Mouse (Mus musculus) heart, adult 9 months (tissue): ENCODE measurements around the gene Sh3rf3.
A peak's percentile ranks its signal among the peaks of the same experiment; 100 is the strongest.
"Not testable (repeated sequence)": the region's sequence is repeated elsewhere in the genome, so short reads cannot be mapped to it uniquely, and the experiment has no call there.

ENCODE experiments used
- DNase-seq, 2 experiments: peaks; one replicate each; pipeline ENCODE4 v3.0.0; 2022; ENCODE audit warnings: low spot score in 2 of 2

The Sh3rf3 gene

GRCm38 (mm10) chr10:58981674-58982329, 168.6 kb downstream of the Sh3rf3 start:
- DNase-seq = no peak

- DNase-seq = no peak
Measured at GRCm38 (mm10) chr10:58982546-58983154, 169.5 kb downstream of the Sh3rf3 start.

GRCm38 (mm10) chr10:58991611-58992010, 178.5 kb downstream of the Sh3rf3 start:
- DNase-seq = no peak

- DNase-seq = no peak
Measured at GRCm38 (mm10) chr10:58994726-58995125, 181.6 kb downstream of the Sh3rf3 start.

- DNase-seq = peak in 1 of 2 experiments; percentile 2
Measured at GRCm38 (mm10) chr10:58995132-58995531, 182.0 kb downstream of the Sh3rf3 start.

- DNase-seq = no peak
Measured at GRCm38 (mm10) chr10:59002361-59002760, 189.2 kb downstream of the Sh3rf3 start.

- no peak for DNase-seq
Measured at GRCm38 (mm10) chr10:59011415-59011814, 198.3 kb downstream of the Sh3rf3 start.

- DNase-seq = no peak
Measured at GRCm38 (mm10) chr10:59013618-59014017, 200.5 kb downstream of the Sh3rf3 start.

- no peak for DNase-seq
Measured at GRCm38 (mm10) chr10:59019302-59019973, 206.3 kb downstream of the Sh3rf3 start.

- no peak for DNase-seq
Measured at GRCm38 (mm10) chr10:59050434-59050833, 237.3 kb downstream of the Sh3rf3 start.

- DNase-seq = no peak
Measured at GRCm38 (mm10) chr10:59056294-59056693, 243.1 kb downstream of the Sh3rf3 start.

- no peak for DNase-seq
Measured at GRCm38 (mm10) chr10:59066804-59067203, 253.6 kb downstream of the Sh3rf3 start.

GRCm38 (mm10) chr10:59072827-59073226, 259.7 kb downstream of the Sh3rf3 start:
- DNase-seq = no peak

GRCm38 (mm10) chr10:59076681-59077080, 263.5 kb downstream of the Sh3rf3 start:
- DNase-seq = no peak

GRCm38 (mm10) chr10:59077909-59078308, 264.8 kb downstream of the Sh3rf3 start:
- DNase-seq = peak; percentile 11

- no peak for DNase-seq
Measured at GRCm38 (mm10) chr10:59085604-59086003, 272.4 kb downstream of the Sh3rf3 start.

GRCm38 (mm10) chr10:59086578-59086977, 273.4 kb downstream of the Sh3rf3 start:
- no peak for DNase-seq

GRCm38 (mm10) chr10:59089861-59090621, 276.9 kb downstream of the Sh3rf3 start:
- DNase-seq = peak in 1 of 2 experiments; percentile 10

GRCm38 (mm10) chr10:59090622-59090971, 277.4 kb downstream of the Sh3rf3 start:
- no peak for DNase-seq

GRCm38 (mm10) chr10:59091556-59091955, 278.4 kb downstream of the Sh3rf3 start:
- DNase-seq = no peak

- no peak for DNase-seq
Measured at GRCm38 (mm10) chr10:59091988-59092387, 278.8 kb downstream of the Sh3rf3 start.

- not testable (repeated sequence) for DNase-seq
Measured at GRCm38 (mm10) chr10:59103076-59103475, 289.9 kb downstream of the Sh3rf3 start.
